Mouse (Mus musculus): ENCODE results near the gene Anapc1. TPM values are rescaled to one million over a fixed set of nuclear protein-coding genes. Genes with fewer than 3 reads are reported as not detected.
A peak's percentile ranks its signal among the peaks of the same experiment; 100 is the strongest.

The Anapc1 gene
- polyA plus RNA-seq, 1 experiment from 2014 or later = 92.6 TPM

DNA sequence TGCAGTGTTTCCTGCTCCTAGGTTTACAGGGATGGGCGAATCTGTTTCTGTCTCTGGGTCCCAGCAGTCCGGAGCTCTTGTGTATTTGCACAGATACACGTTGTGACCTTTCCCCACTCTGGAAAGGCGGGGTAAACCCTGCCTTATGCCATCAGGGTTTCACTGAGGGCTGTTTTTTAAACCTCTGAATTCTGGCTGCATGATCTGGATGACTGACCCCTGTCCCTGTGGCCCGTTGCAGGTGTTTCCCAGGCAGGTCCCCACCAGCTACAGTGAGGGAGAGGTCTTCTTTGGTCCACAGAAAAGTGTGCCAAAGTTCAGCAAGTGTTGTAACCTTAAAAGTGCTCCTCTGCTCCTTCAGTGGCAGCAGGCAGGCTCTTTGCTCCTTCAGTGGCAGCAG, 77.9 kb downstream of the Anapc1 start:
- no peaks in the 10 kb centered on the region for H3K4me1 ChIP-seq (replicated peaks; ENCODE audit: control insufficient read depth, insufficient read depth, low read length)
- no peak overlapping the region for H3K27ac ChIP-seq (ENCODE audit: low read depth, low read length)
- H3K9ac ChIP-seq (ENCODE audit: low read depth, low read length) = no peak overlapping the region
- DNase-seq (ENCODE audit: low spot score) (no peak), ATAC-seq (ENCODE audit: low FRiP score) (no peak)
- H3K4me2 ChIP-seq (replicated peaks; ENCODE audit: low read depth, low read length) = no peak overlapping the region
- WGBS = 81% methylated on average over 5 of the region's 5 CpGs
- no peaks in the 10 kb centered on the region for H3K9me3 ChIP-seq (ENCODE audit: control insufficient read depth, low read length)
- H3K27me3 ChIP-seq (ENCODE audit: control insufficient read depth, insufficient read depth, low read length) = no peaks in the 10 kb centered on the region
- no peak overlapping the region for H3K4me3 ChIP-seq (ENCODE audit: low read depth, low read length)
- H3K36me3 ChIP-seq (ENCODE audit: control insufficient read depth, insufficient read depth, low read length) = peaks cover 5% of the 10 kb centered on the region; the same call in 1 of the 2 replicates

DNA sequence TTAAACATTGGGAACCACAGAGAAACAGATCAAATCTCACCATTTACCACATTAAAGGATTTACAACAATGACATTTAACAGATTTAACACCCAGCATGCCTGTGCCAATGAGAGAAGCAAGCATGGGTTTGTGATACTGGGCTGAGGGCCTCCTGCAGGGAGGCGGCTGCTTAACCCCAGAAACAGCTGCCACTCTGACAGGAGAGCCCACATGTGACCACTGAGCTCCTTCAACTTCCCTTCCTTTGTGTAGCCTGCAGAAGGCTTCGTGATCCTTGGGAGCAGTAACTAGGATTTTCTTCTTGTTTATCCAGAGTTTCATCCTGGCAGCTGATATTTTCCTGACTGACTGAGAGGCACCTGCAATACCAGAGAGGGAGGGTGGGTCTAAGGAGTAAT, 85.7 kb downstream of the Anapc1 start:
- Histone ChIP-seq H3K9me3 (ENCODE audit: control insufficient read depth, low read length) (no peaks in the 10 kb centered on the region), H3K4me3 (ENCODE audit: low read depth, low read length) (no peak overlapping the region), H3K4me2 (replicated peaks; ENCODE audit: low read depth, low read length) (no peak overlapping the region), H3K4me1 (replicated peaks; ENCODE audit: control insufficient read depth, insufficient read depth, low read length) (no peaks in the 10 kb centered on the region), H3K9ac (ENCODE audit: low read depth, low read length) (no peak overlapping the region), H3K27me3 (ENCODE audit: control insufficient read depth, insufficient read depth, low read length) (no peaks in the 10 kb centered on the region), H3K27ac (ENCODE audit: low read depth, low read length) (no peak overlapping the region), H3K36me3 (ENCODE audit: control insufficient read depth, insufficient read depth, low read length) (no peaks in the 10 kb centered on the region)
- WGBS = 44% methylated on average over 2 of the region's 2 CpGs
- no peak for ATAC-seq (ENCODE audit: low FRiP score)
- DNase-seq (ENCODE audit: low spot score) = no peak

DNA sequence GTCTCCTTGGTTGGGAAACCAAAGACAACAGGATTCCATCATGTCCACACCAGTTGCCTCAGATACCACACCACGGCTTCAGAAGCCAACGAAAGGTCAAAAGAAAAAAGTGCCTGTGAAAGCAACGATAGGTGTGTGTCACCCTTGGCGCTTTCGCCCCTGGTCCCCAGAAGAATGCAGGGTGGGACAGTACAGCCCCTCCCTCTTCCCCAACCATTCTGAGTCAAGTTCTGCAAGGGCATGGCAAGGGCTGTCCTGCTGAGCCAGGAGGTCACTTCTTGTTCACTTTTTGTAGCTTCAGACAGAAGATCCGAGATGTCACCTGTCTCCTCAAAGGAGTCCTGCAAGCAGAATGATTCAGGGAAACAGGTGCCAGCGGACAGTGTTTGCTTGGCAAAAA, 94.9 kb downstream of the Anapc1 start:
- no peaks in the 10 kb centered on the region for H3K9me3 ChIP-seq (ENCODE audit: control insufficient read depth, low read length)
- H3K4me1 ChIP-seq (replicated peaks; ENCODE audit: control insufficient read depth, insufficient read depth, low read length) = no peaks in the 10 kb centered on the region
- DNase-seq (ENCODE audit: low spot score) = no peak
- no peak for ATAC-seq (ENCODE audit: low FRiP score)
- H3K27me3 ChIP-seq (ENCODE audit: control insufficient read depth, insufficient read depth, low read length) = no peaks in the 10 kb centered on the region
- H3K4me2 ChIP-seq (replicated peaks; ENCODE audit: low read depth, low read length) = no peak overlapping the region
- H3K27ac ChIP-seq (ENCODE audit: low read depth, low read length) = no peak overlapping the region
- H3K4me3 ChIP-seq (ENCODE audit: low read depth, low read length) = no peak overlapping the region
- no peaks in the 10 kb centered on the region for H3K36me3 ChIP-seq (ENCODE audit: control insufficient read depth, insufficient read depth, low read length)
- 89% methylated on average over 7 of the region's 7 CpGs for WGBS
- no peak overlapping the region for H3K9ac ChIP-seq (ENCODE audit: low read depth, low read length)

DNA sequence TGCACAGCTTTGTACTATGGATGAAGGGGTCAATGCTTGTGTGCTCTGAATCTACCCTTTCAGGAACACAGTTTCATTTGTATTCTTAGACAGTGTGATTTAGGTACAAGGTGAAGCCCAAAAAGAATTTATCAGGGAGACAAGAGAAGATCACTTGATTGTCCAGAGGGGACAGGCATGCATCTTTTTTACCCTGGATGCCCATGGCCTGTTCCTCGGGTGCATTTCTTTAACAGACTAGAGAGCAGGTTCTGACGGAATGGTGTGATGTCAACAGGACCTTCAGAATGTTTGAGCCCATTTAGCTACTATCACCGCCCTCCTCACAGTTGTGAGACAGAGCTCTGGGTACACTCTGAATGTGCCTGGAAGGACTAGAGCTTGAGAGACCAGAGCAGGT, 96.3 kb downstream of the Anapc1 start, which contains the start of gene Spdye4c:
TSS of gene Spdye4c (plus strand) at position 301 of the 400 bp plus-strand sequence.
- ATAC-seq (ENCODE audit: low FRiP score) = no peak
- H3K27me3 ChIP-seq (ENCODE audit: control insufficient read depth, insufficient read depth, low read length) = no peaks in the 10 kb centered on the region
- WGBS = 95% methylated on average over 3 of the region's 3 CpGs

DNA sequence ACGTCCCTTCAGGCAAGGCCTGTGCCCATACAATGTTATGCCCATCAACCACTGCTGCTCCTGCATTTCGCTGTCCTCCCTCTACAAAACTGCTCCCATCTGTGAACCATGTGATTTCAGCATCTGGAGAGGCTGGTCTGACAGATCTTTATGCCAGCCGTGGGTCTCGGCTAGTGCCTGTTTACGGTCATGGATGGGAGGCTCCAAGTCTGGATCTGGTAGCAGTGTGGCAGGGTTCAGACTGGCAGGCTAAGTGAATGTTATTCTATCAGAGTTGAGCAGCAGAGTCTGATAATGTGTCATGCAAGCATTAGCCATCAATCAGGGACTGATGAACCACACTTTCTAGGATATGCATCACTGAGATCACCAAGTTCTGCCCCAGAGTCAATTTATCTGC, 104.3 kb downstream of the Anapc1 start:
- H3K4me2 ChIP-seq (replicated peaks; ENCODE audit: low read depth, low read length) = no peak overlapping the region
- WGBS = 73% methylated on average over 5 of the region's 5 CpGs
- H3K4me1 ChIP-seq (replicated peaks; ENCODE audit: control insufficient read depth, insufficient read depth, low read length) = no peaks in the 10 kb centered on the region
- ATAC-seq (ENCODE audit: low FRiP score) = no peak
- H3K9ac ChIP-seq (ENCODE audit: low read depth, low read length) = no peak overlapping the region
- H3K9me3 ChIP-seq (ENCODE audit: control insufficient read depth, low read length) = no peaks in the 10 kb centered on the region
- no peak for DNase-seq (ENCODE audit: low spot score)
- H3K4me3 ChIP-seq (ENCODE audit: low read depth, low read length) = no peak overlapping the region
- H3K27me3 ChIP-seq (ENCODE audit: control insufficient read depth, insufficient read depth, low read length) = no peaks in the 10 kb centered on the region
- no peak overlapping the region for H3K27ac ChIP-seq (ENCODE audit: low read depth, low read length)
- H3K36me3 ChIP-seq (ENCODE audit: control insufficient read depth, insufficient read depth, low read length) = no peaks in the 10 kb centered on the region

More for the DNA sequence above, 96.3 kb downstream of the Anapc1 start, which contains the start of gene Spdye4c:
- Histone ChIP-seq H3K4me1 (replicated peaks; ENCODE audit: control insufficient read depth, insufficient read depth, low read length) (no peaks in the 10 kb centered on the region), H3K36me3 (ENCODE audit: control insufficient read depth, insufficient read depth, low read length) (no peaks in the 10 kb centered on the region), H3K9me3 (ENCODE audit: control insufficient read depth, low read length) (no peaks in the 10 kb centered on the region), H3K9ac (ENCODE audit: low read depth, low read length) (no peak within 1 kb of the TSS), H3K4me3 (ENCODE audit: low read depth, low read length) (no peak within 1 kb of the TSS), H3K27ac (ENCODE audit: low read depth, low read length) (no peak within 1 kb of the TSS), H3K4me2 (replicated peaks; ENCODE audit: low read depth, low read length) (no peak within 1 kb of the TSS)
- DNase-seq (ENCODE audit: low spot score) = no peak

DNA sequence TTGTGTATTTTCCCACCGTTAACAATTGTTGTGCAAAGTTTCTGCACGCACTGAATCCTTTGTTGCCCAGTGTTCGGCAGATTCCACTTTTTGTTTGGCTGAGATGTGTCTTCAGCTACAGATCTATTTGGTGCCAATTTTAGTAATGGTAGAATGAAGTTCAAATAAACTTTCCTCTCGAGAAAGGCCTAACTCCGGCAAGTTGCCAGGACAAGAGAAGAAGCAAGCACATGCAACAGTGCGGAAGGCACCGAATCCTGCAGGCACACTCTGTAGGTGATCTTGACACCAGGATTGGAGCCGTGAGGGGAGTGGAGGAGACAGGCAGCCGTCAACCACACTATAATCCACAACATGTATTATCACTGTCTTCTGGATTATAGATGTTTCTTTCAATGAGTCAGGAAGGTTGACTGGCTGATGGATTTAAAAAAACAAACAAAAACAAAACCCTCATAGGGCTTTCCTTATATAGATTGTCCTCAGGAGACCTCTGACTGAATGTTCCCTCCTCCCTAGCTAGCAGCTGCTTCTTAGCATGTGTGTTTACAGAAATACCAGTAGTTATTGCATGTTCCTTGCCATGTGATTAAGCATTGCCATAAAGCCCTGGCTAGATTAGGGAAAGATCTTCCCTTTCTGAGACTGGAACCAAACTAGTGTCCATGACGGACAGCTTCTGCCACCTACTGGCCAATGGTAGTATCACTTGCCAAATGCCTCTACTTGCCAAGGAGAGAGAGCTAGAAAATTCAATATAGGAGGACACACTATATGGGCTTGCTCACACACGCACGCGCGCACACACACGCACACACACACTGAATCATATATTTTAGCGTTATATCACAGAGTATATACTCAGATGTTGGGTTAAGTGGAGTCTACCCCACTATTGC, 114.2 kb downstream of the Anapc1 start:
- no peak overlapping the region for H3K4me2 ChIP-seq (replicated peaks; ENCODE audit: low read depth, low read length)
- no peak overlapping the region for H3K9ac ChIP-seq (ENCODE audit: low read depth, low read length)
- H3K27ac ChIP-seq (ENCODE audit: low read depth, low read length) = no peak overlapping the region
- no peak for ATAC-seq (ENCODE audit: low FRiP score)
- no peaks in the 10 kb centered on the region for H3K4me1 ChIP-seq (replicated peaks; ENCODE audit: control insufficient read depth, insufficient read depth, low read length)
- no peaks in the 10 kb centered on the region for H3K9me3 ChIP-seq (ENCODE audit: control insufficient read depth, low read length)
- 50% methylated on average over 16 of the region's 16 CpGs for WGBS
- no peak overlapping the region for H3K4me3 ChIP-seq (ENCODE audit: low read depth, low read length)
- DNase-seq (ENCODE audit: low spot score) = peak; percentile 89
- H3K27me3 ChIP-seq (ENCODE audit: control insufficient read depth, insufficient read depth, low read length) = no peaks in the 10 kb centered on the region
- H3K36me3 ChIP-seq (ENCODE audit: control insufficient read depth, insufficient read depth, low read length) = no peaks in the 10 kb centered on the region

DNA sequence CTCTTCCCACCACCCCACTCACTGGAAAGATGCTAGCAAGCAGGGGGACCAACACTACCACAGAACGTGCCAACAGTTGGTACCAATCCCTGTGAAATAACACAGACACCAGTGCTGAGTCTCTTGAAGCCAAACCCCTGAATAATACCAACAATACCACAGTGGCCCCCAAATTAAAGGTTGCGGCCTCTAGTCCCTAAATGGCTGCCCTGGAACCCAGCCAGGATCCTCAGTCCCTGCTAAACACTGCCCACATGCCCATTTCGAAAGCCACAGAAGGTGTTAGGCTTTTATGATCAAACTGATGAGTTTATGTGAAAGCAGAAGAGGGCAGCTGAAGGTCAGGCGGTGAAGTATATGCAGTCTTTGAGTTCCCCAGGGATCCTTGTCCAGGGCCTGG, 116.2 kb downstream of the Anapc1 start:
- Histone ChIP-seq H3K4me2 (replicated peaks; ENCODE audit: low read depth, low read length) (no peak overlapping the region), H3K4me1 (replicated peaks; ENCODE audit: control insufficient read depth, insufficient read depth, low read length) (no peaks in the 10 kb centered on the region), H3K4me3 (ENCODE audit: low read depth, low read length) (no peak overlapping the region), H3K9ac (ENCODE audit: low read depth, low read length) (no peak overlapping the region), H3K27ac (ENCODE audit: low read depth, low read length) (no peak overlapping the region), H3K27me3 (ENCODE audit: control insufficient read depth, insufficient read depth, low read length) (no peaks in the 10 kb centered on the region), H3K36me3 (ENCODE audit: control insufficient read depth, insufficient read depth, low read length) (no peaks in the 10 kb centered on the region), H3K9me3 (ENCODE audit: control insufficient read depth, low read length) (no peaks in the 10 kb centered on the region)
- no peak for ATAC-seq (ENCODE audit: low FRiP score)
- DNase-seq (ENCODE audit: low spot score) = no peak
- WGBS = 87% methylated on average over 4 of the region's 4 CpGs

DNA sequence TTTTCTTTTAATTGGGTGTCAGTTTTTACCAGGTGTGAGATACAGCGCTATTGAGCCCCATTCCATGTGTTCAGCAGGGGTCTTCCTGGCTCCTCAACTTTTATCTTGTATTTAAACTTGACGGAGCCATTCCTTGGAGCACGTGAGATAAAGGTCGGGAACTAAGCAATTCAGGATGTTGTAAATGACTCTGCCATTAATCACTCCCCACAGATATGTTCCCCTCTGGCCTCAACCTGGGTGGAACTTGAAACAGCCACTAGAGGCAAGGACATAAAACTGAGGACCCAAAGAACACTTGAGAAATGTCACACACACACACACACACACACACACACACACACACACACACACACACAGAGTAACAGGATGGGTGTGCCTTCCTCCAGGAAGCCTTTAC, 118.7 kb downstream of the Anapc1 start:
- Histone ChIP-seq H3K36me3 (ENCODE audit: control insufficient read depth, insufficient read depth, low read length) (no peaks in the 10 kb centered on the region), H3K4me3 (ENCODE audit: low read depth, low read length) (no peak overlapping the region), H3K9ac (ENCODE audit: low read depth, low read length) (no peak overlapping the region), H3K27me3 (ENCODE audit: control insufficient read depth, insufficient read depth, low read length) (no peaks in the 10 kb centered on the region), H3K4me1 (replicated peaks; ENCODE audit: control insufficient read depth, insufficient read depth, low read length) (no peaks in the 10 kb centered on the region), H3K9me3 (ENCODE audit: control insufficient read depth, low read length) (no peaks in the 10 kb centered on the region), H3K27ac (ENCODE audit: low read depth, low read length) (no peak overlapping the region), H3K4me2 (replicated peaks; ENCODE audit: low read depth, low read length) (no peak overlapping the region)
- WGBS = 60% methylated on average over 4 of the region's 4 CpGs
- ATAC-seq (ENCODE audit: low FRiP score) = no peak
- no peak for DNase-seq (ENCODE audit: low spot score)

DNA sequence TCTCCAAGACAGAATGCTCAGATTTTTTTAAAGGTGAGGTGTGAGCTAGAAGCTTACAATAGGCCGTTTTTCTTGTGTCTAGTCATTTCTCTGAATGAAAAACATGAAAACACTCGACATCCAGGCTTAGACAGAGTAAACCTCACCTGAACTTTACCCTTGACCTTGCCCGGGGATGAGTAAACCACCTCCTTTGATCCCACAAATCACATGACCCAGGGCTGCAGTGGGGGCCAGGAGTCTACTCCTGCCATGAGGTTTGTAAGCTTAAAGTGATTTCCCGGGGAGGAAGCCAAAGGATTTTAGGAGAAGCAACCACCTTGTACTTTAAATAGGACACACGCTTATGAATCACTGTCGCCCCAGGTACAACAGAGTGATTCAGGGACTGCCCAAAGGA, 119.2 kb downstream of the Anapc1 start:
- no peaks in the 10 kb centered on the region for H3K36me3 ChIP-seq (ENCODE audit: control insufficient read depth, insufficient read depth, low read length)
- H3K4me2 ChIP-seq (replicated peaks; ENCODE audit: low read depth, low read length) = no peak overlapping the region
- ATAC-seq (ENCODE audit: low FRiP score) (no peak), DNase-seq (ENCODE audit: low spot score) (no peak)
- no peaks in the 10 kb centered on the region for H3K9me3 ChIP-seq (ENCODE audit: control insufficient read depth, low read length)
- 78% methylated on average over 6 of the region's 6 CpGs for WGBS
- no peaks in the 10 kb centered on the region for H3K27me3 ChIP-seq (ENCODE audit: control insufficient read depth, insufficient read depth, low read length)
- no peak overlapping the region for H3K4me3 ChIP-seq (ENCODE audit: low read depth, low read length)
- H3K4me1 ChIP-seq (replicated peaks; ENCODE audit: control insufficient read depth, insufficient read depth, low read length) = no peaks in the 10 kb centered on the region
- no peak overlapping the region for H3K27ac ChIP-seq (ENCODE audit: low read depth, low read length)
- no peak overlapping the region for H3K9ac ChIP-seq (ENCODE audit: low read depth, low read length)
